27 mouse cellular contexts compared by ENCODE assay signal in genomic region chr10:82382992-82383391, GRCm38 (mm10). TPM values are rescaled to one million over a fixed set of nuclear protein-coding genes. Genes with fewer than 3 reads are reported as not detected.
"Had no signal": no experiment of that assay in that cellular context is flagged by ENCODE, and none has a peak within 500 bp of the region (broad histone marks: within the 10 kb centered on the region; RNA-seq: fewer than 3 reads in every experiment).

No protein-coding gene starts in this region.

- DNase-seq: cerebellum, adult 9-11 months; cerebellum, postnatal 10 days; cerebellum, postnatal 14 days; cerebellum, postnatal 25 days; cerebellum, postnatal 36 days; embryo, embryonic 11 days; forebrain, postnatal 0 days; gastrocnemius, adult 2 months; gastrocnemius, postnatal 10 days; gastrocnemius, postnatal 14 days; gastrocnemius, postnatal 25 days; gastrocnemius, postnatal 36 days; heart, adult 11 months; heart, adult 18-20 months; heart, adult 2 months had no signal

- ATAC-seq: forebrain, embryonic 13.5 days; forebrain, embryonic 14.5 days; forebrain, embryonic 15.5 days; forebrain, embryonic 16.5 days; forebrain, postnatal 0 days had no signal

- H3K27ac ChIP-seq: embryonic facial prominence, embryonic 10.5 days; embryonic facial prominence, embryonic 12.5 days; embryonic facial prominence, embryonic 13.5 days; embryonic facial prominence, embryonic 15.5 days; forebrain, embryonic 10.5 days; forebrain, embryonic 12.5 days; forebrain, embryonic 13.5 days; forebrain, embryonic 15.5 days; gastrocnemius, adult 2 months; heart, adult 2 months; heart, embryonic 10.5 days had no signal

- H3K4me2 ChIP-seq: embryonic facial prominence, embryonic 12.5 days; embryonic facial prominence, embryonic 13.5 days; embryonic facial prominence, embryonic 15.5 days; forebrain, embryonic 12.5 days; forebrain, embryonic 13.5 days; forebrain, embryonic 15.5 days had no signal

- H3K27me3 ChIP-seq: embryonic facial prominence, embryonic 12.5 days; embryonic facial prominence, embryonic 13.5 days; embryonic facial prominence, embryonic 15.5 days; forebrain, embryonic 12.5 days; forebrain, embryonic 13.5 days; forebrain, embryonic 15.5 days had no signal

- H3K4me1 ChIP-seq: embryonic facial prominence, embryonic 10.5 days; embryonic facial prominence, embryonic 12.5 days; embryonic facial prominence, embryonic 13.5 days; embryonic facial prominence, embryonic 15.5 days; forebrain, embryonic 10.5 days; forebrain, embryonic 12.5 days; forebrain, embryonic 13.5 days; forebrain, embryonic 15.5 days; heart, embryonic 10.5 days had no signal

- H3K9ac ChIP-seq: embryonic facial prominence, embryonic 12.5 days; embryonic facial prominence, embryonic 13.5 days; embryonic facial prominence, embryonic 15.5 days; forebrain, embryonic 12.5 days; forebrain, embryonic 13.5 days; forebrain, embryonic 15.5 days; forebrain, postnatal 0 days had no signal

- H3K4me3 ChIP-seq: embryonic facial prominence, embryonic 10.5 days; embryonic facial prominence, embryonic 12.5 days; embryonic facial prominence, embryonic 13.5 days; embryonic facial prominence, embryonic 15.5 days; erythroblast, embryonic 14.5 days; forebrain, embryonic 10.5 days; forebrain, embryonic 12.5 days; forebrain, embryonic 13.5 days; forebrain, embryonic 15.5 days; gastrocnemius, adult 2 months; heart, adult 2 months; heart, embryonic 10.5 days had no signal

RNA-seq across cellular contexts. Expression of gene Gm4924, which starts 28.9 kb away (rescaled TPM):
- polyA plus RNA-seq: erythroblast, embryonic 14.5 days had no signal
